Mouse (Mus musculus) heart, embryonic 11.5 days (tissue): ENCODE results near the gene Pitpnm2. TPM values are rescaled to one million over a fixed set of nuclear protein-coding genes. Genes with fewer than 3 reads are reported as not detected.

ENCODE experiments used
- ATAC-seq: fragments of 200-750 bp; cut with Nextera tagmentation; replicated peaks from 2 replicates; pipeline ENCODE4 v1.8.0; 2017; ENCODE audit warnings: moderate library complexity; ENCODE audit not compliant: insufficient number of reproducible peaks, low FRiP score, low TSS enrichment
- H3K27ac ChIP-seq: fragments of 300-500 bp; sonication (generic); 2 replicates; pipeline ENCODE4 v1.5.1; 2014; ENCODE audit warnings: mild to moderate bottlenecking, low read depth, low read length
- H3K27me3 ChIP-seq: fragments of 300-500 bp; sonication (generic); 2 replicates; pipeline ENCODE4 v1.6.1; 2014; ENCODE audit warnings: mild to moderate bottlenecking, low read length, mixed read lengths; ENCODE audit not compliant: control insufficient read depth, insufficient read depth
- H3K36me3 ChIP-seq: fragments of 300-500 bp; sonication (generic); 2 replicates; pipeline ENCODE4 v1.6.1; 2014; ENCODE audit warnings: mild to moderate bottlenecking, low read length, moderate library complexity, mixed read lengths; ENCODE audit not compliant: control insufficient read depth, insufficient read depth
- H3K4me1 ChIP-seq: fragments of 300-500 bp; sonication (generic); 2 replicates; pipeline ENCODE4 v1.6.1; 2014; ENCODE audit warnings: low read length; ENCODE audit not compliant: control insufficient read depth, insufficient read depth
- H3K4me2 ChIP-seq: fragments of 300-500 bp; sonication (generic); 2 replicates; pipeline ENCODE4 v1.6.1; 2014; ENCODE audit warnings: mild to moderate bottlenecking, moderate library complexity
- H3K4me3 ChIP-seq: fragments of 300-500 bp; sonication (generic); 2 replicates; pipeline ENCODE4 v1.5.1; 2014; ENCODE audit warnings: low read depth, low read length
- H3K9ac ChIP-seq: fragments of 300-500 bp; sonication (generic); 2 replicates; pipeline ENCODE4 v1.6.1; 2014; ENCODE audit warnings: mild to moderate bottlenecking, low read depth, low read length, moderate library complexity
- H3K9me3 ChIP-seq: fragments of 300-500 bp; sonication (generic); replicated peaks from 2 replicates; pipeline ENCODE4 v1.6.1; 2016; ENCODE audit warnings: low read length; ENCODE audit not compliant: control insufficient read depth
- WGBS: fragments of 180-500 bp; shearing (Covaris S2); extraction: QIAGEN DNeasy Blood & Tissue Kit; methylation state at CpG from one replicate; pipeline ENCODE4 v1.1.7; 2014; ENCODE audit not compliant: insufficient replicate concordance; 5-methylcytosine and 5-hydroxymethylcytosine counted together
- polyA plus RNA-seq: library from polyadenylated mRNA; unstranded; fragments of >200 nt; fragmentation: Nextera tagmentation; extraction: Ambion mirVana; gene quantifications from 2 replicates; pipeline ENCODE4 v1.2.1, GENCODE M21; 2014

The Pitpnm2 gene
- polyA plus RNA-seq, 1 experiment from 2014 or later = 7.8 TPM

GRCm38 (mm10) chr5:124232360-124233143 is 17.0 kb downstream of the Pitpnm2 start:
- Histone ChIP-seq H3K9ac (0 out of 2 replicates have a peak overlapping the region, but pooled peaks have one; percentile 39), H3K4me3 (no peak overlapping the region), H3K27me3 (no peaks in the 10 kb centered on the region), H3K9me3 (no peaks in the 10 kb centered on the region), H3K4me1 (peaks cover 38% of the 10 kb centered on the region), H3K4me2 (no peak overlapping the region), H3K27ac (peak overlapping the region; percentile 41), H3K36me3 (no peaks in the 10 kb centered on the region)
- WGBS = 55% methylated on average over 18 of the region's 18 CpGs
- no peak for ATAC-seq

GRCm38 (mm10) chr5:124230461-124230860 is 19.1 kb downstream of the Pitpnm2 start:
- WGBS = 82% methylated on average over 9 of the region's 9 CpGs
- no peak overlapping the region for H3K9ac ChIP-seq
- H3K4me1 ChIP-seq = peaks cover 34% of the 10 kb centered on the region
- H3K36me3 ChIP-seq = no peaks in the 10 kb centered on the region
- H3K4me3 ChIP-seq = no peak overlapping the region
- H3K9me3 ChIP-seq = no peaks in the 10 kb centered on the region
- H3K27me3 ChIP-seq = no peaks in the 10 kb centered on the region
- H3K27ac ChIP-seq = no peak overlapping the region
- no peak overlapping the region for H3K4me2 ChIP-seq
- no peak for ATAC-seq

- WGBS = 77% methylated on average over 6 of the region's 6 CpGs
- ATAC-seq = no peak
- H3K4me1 ChIP-seq = peaks cover 35% of the 10 kb centered on the region
Measured at GRCm38 (mm10) chr5:124227193-124227592, 22.4 kb downstream of the Pitpnm2 start.

GRCm38 (mm10) chr5:124226494-124226893 is 23.1 kb downstream of the Pitpnm2 start:
- Histone ChIP-seq H3K4me3 (no peak overlapping the region), H3K9me3 (no peaks in the 10 kb centered on the region), H3K27ac (no peak overlapping the region), H3K4me2 (no peak overlapping the region), H3K9ac (no peak overlapping the region), H3K36me3 (no peaks in the 10 kb centered on the region), H3K27me3 (no peaks in the 10 kb centered on the region), H3K4me1 (peaks cover 33% of the 10 kb centered on the region)
- ATAC-seq = no peak
- 76% methylated on average over 4 of the region's 4 CpGs for WGBS

More at GRCm38 (mm10) chr5:124227193-124227592, 22.4 kb downstream of the Pitpnm2 start:
- H3K4me3 ChIP-seq = no peak overlapping the region
- no peak overlapping the region for H3K9ac ChIP-seq
- H3K27me3 ChIP-seq = no peaks in the 10 kb centered on the region
- no peak overlapping the region for H3K4me2 ChIP-seq
- no peaks in the 10 kb centered on the region for H3K9me3 ChIP-seq
- no peaks in the 10 kb centered on the region for H3K36me3 ChIP-seq
- no peak overlapping the region for H3K27ac ChIP-seq

GRCm38 (mm10) chr5:124225891-124226290 is 23.7 kb downstream of the Pitpnm2 start:
- H3K27ac ChIP-seq = no peak overlapping the region
- H3K9ac ChIP-seq = no peak overlapping the region
- no peaks in the 10 kb centered on the region for H3K27me3 ChIP-seq
- H3K36me3 ChIP-seq = no peaks in the 10 kb centered on the region
- 84% methylated on average over 7 of the region's 7 CpGs for WGBS
- H3K4me3 ChIP-seq = no peak overlapping the region
- no peak overlapping the region for H3K4me2 ChIP-seq
- no peak for ATAC-seq
- peaks cover 39% of the 10 kb centered on the region for H3K4me1 ChIP-seq
- H3K9me3 ChIP-seq = no peaks in the 10 kb centered on the region

- H3K27me3 ChIP-seq = no peaks in the 10 kb centered on the region
- no peak overlapping the region for H3K4me3 ChIP-seq
- no peak overlapping the region for H3K9ac ChIP-seq
- H3K36me3 ChIP-seq = no peaks in the 10 kb centered on the region
- H3K4me2 ChIP-seq = no peak overlapping the region
- ATAC-seq = no peak
- peak overlapping the region; percentile 42 for H3K27ac ChIP-seq
- H3K4me1 ChIP-seq = peaks cover 46% of the 10 kb centered on the region
- no peaks in the 10 kb centered on the region for H3K9me3 ChIP-seq
- WGBS = 60% methylated on average over 16 of the region's 16 CpGs
Measured at GRCm38 (mm10) chr5:124224321-124225092, 25.1 kb downstream of the Pitpnm2 start.

GRCm38 (mm10) chr5:124223574-124223973 is 26.0 kb downstream of the Pitpnm2 start:
- ATAC-seq = no peak
- Histone ChIP-seq H3K4me1 (peaks cover 56% of the 10 kb centered on the region), H3K9me3 (no peaks in the 10 kb centered on the region), H3K4me3 (no peak overlapping the region), H3K36me3 (no peaks in the 10 kb centered on the region), H3K9ac (no peak overlapping the region), H3K27ac (no peak overlapping the region), H3K4me2 (no peak overlapping the region), H3K27me3 (no peaks in the 10 kb centered on the region)
- WGBS = 79% methylated on average over 8 of the region's 8 CpGs

GRCm38 (mm10) chr5:124222696-124223095 is 26.9 kb downstream of the Pitpnm2 start:
- Histone ChIP-seq H3K27me3 (no peaks in the 10 kb centered on the region), H3K9ac (no peak overlapping the region), H3K36me3 (no peaks in the 10 kb centered on the region), H3K27ac (no peak overlapping the region), H3K4me3 (no peak overlapping the region), H3K4me2 (no peak overlapping the region), H3K4me1 (peaks cover 62% of the 10 kb centered on the region), H3K9me3 (no peaks in the 10 kb centered on the region)
- 78% methylated on average over 11 of the region's 11 CpGs for WGBS
- ATAC-seq = no peak
